Mouse (Mus musculus): ENCODE measurements around the gene Lmf1. TPM values are rescaled to one million over a fixed set of nuclear protein-coding genes. Genes with fewer than 3 reads are reported as not detected.

The Lmf1 gene
- total RNA-seq, 4 experiments from 2014 or later: 27.0 to 33.4 (median 28.4) TPM

GRCm38 (mm10) chr17:25638442-25638841 is 59.6 kb downstream of the Lmf1 start:
- DNase-seq (ENCODE audit: low spot score in 2 of 2): no peak

GRCm38 (mm10) chr17:25640956-25641355 is 62.1 kb downstream of the Lmf1 start:
- DNase-seq (ENCODE audit: low spot score in 2 of 2): no peak

DNA sequence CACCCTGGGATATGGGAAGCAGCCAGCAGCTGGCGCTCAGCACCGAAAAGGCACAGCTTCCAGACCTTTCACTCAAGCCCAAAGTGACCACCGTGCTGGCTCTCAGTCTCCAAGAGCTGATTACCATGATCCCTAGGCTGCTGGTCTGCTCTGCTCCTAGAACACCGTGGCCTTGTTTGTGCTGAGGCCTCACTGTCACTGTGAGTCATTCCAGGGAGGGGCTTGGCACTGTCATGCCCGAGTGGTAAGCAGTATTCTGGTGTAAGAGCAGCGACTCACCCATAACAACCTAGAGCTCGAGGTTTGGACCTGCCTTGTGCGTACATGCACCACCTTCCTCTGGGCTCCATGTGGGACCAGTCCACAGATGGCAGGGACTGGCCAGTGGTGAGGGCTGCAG is 63.1 kb downstream of the Lmf1 start:
- no peak for DNase-seq (ENCODE audit: low spot score in 2 of 2)

- no peak for DNase-seq (ENCODE audit: low spot score in 2 of 2)
These were observed 64.8 kb downstream of the Lmf1 start for GRCm38 (mm10) chr17:25643517-25644294.

DNA sequence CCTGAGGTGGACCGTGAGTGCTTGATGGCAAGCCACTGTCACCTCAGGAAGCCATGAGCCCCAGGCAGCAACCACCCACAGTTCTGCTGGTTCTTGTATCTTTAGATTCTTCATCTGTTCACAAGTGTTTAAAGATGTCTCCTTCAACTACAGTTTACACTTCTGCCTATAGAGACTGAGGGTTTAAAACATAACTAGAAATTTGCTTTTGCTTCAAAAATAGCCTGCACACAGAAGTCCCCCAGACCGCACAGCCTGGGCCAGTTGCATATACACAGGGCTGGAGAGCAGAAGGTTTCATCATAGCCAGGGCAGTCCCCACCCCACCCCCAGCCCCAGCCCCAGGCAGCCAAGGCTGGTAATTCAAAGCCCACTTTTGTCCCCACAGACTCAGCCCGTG is 65.9 kb downstream of the Lmf1 start:
- no peak for DNase-seq (ENCODE audit: low spot score in 2 of 2)

DNA sequence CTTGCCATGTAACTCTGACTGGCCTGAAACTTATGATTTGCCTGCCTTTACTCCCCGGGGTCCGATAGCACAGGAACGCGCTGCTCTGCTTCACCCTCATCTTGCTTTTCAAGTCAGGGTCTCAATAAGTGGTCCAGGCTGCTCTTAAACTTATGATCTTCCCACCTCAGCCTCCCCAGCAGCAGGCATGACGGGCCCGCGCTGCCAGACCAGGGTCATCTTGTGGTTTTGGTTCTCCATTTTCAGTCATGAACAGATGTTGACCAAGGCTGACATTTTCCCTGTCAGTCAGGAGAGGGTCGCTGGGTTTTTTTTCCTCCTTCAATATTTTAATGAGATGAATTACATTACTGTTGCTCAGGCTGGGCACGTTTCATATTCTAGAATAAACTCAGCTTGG is 66.8 kb downstream of the Lmf1 start:
- no peak for DNase-seq (ENCODE audit: low spot score in 2 of 2)

GRCm38 (mm10) chr17:25647901-25648300 is 69.0 kb downstream of the Lmf1 start:
- DNase-seq (ENCODE audit: low spot score in 2 of 2): no peak

- DNase-seq (ENCODE audit: low spot score in 2 of 2): no peak
These were observed 69.9 kb downstream of the Lmf1 start for GRCm38 (mm10) chr17:25648678-25649216.

DNA sequence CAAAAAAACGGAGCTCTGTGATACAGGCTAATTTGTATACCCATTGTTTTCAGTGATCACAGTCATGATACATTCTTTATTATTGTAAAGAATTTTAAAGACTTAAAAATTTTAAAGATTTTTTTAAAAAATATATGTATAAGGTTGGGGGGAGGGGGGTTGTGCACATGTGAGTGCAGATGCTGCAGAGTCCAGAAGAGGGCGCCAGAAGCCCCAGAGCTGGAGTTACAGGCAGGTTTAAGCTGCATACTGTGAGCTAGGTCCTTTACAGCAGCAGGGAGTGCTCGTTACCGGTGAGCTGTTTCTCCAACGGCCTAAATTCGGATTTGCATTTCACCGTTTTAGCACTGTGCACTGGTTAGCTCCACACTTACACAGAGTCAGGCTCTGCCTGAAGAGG is 71.8 kb downstream of the Lmf1 start:
- DNase-seq (ENCODE audit: low spot score in 2 of 2): no peak

DNA sequence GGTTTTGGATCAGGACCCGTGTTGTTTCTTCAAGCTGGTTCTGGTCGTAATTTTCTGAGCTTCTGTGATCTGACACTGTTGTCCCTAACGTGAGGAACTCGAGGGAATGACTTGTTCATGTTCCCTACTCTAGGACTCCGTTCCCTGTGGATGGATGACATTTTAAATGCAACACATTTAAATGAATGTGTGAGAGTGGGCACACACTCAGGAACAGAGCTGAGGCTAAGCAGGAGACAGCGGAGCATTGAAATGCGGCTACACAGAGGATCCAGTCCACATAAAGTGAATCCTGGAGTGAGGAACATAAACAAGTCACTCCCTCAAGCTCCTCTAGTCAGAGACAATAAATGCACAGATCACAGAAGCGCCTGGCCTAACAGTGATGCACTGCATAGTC is 73.4 kb downstream of the Lmf1 start:
- DNase-seq (ENCODE audit: low spot score in 2 of 2): no peak

GRCm38 (mm10) chr17:25656142-25656825 is 77.4 kb downstream of the Lmf1 start:
- DNase-seq (ENCODE audit: low spot score in 2 of 2): no peak

GRCm38 (mm10) chr17:25656826-25657189 is 77.9 kb downstream of the Lmf1 start:
- no peak for DNase-seq (ENCODE audit: low spot score in 2 of 2)

GRCm38 (mm10) chr17:25663213-25663835 is 84.4 kb downstream of the Lmf1 start:
- no peak for DNase-seq (ENCODE audit: low spot score in 2 of 2)

GRCm38 (mm10) chr17:25665485-25665884 is 86.6 kb downstream of the Lmf1 start:
- DNase-seq (ENCODE audit: low spot score in 2 of 2): no peak

GRCm38 (mm10) chr17:25665891-25666290 is 87.0 kb downstream of the Lmf1 start:
- no peak for DNase-seq (ENCODE audit: low spot score in 2 of 2)

DNA sequence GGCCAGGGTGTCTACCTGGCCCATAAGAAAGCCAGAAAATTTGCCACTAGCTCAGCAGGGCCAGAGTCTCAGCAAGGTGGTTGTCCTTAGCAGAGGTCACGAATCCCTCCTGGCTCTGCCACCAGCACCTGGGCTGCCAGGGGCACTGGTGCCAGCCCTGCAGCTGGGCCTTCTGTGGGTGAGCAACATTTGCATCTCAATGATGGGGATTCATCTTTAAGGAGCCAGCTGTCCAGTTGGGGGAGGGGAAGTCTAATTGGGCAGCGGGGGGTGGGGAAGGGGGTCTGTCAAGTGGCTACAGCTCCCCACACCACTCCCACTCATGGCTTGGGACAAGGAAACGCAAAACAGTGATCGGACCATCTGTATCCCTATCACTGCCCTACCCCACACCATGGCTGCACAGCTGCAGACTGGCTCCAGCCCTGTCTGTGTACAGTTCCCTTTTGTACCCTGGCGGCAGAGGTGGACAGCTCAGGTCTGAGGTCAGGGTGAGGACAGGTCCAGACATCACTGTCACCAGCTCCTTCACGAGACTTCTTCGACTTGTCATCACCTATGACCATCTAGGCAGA is 89.7 kb downstream of the Lmf1 start:
- DNase-seq (ENCODE audit: low spot score in 2 of 2): no peak

DNA sequence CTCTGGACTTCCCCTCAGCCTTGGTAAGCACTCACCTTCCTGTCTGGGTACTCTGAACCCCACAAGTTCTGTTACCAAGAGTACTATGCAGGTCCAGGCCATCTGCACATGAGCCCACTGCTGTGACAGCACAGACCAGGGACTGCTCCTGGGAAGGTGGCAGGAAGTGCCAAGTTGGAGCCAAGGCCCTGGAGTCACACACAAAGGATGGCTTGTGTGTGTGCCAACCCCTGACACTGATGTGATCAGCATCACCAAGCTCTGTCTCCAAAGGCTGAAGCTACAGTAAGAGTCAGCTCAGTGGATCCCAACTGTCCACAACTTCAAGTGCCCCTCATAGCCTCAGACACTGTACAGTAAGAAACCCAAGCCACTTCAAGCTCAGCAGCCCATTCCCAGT is 94.1 kb downstream of the Lmf1 start:
- DNase-seq (ENCODE audit: low spot score in 2 of 2): no peak

- no peak for DNase-seq (ENCODE audit: low spot score in 2 of 2)
These were observed 99.1 kb downstream of the Lmf1 start for GRCm38 (mm10) chr17:25677969-25678368.

DNA sequence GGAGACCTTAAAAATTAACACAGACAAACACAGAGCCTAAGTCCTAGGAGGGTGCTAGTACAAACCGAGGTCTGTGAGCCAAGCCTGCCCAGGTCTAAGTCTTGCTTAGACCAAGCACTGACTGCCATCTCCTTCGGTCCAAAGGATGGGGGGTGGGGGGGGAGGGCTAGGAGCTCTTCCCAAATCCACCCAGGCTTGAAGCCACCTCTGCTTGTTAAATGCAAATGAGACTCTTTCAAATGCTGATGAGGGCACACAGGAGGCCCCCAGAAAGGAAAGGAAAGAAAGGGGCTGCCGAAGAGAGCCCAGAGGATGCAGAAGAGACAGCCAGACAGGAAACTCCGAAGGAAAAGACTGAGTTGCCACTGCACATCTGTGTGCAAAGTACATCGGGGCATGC is 100.9 kb downstream of the Lmf1 start:
- DNase-seq (ENCODE audit: low spot score in 2 of 2): no peak

DNA sequence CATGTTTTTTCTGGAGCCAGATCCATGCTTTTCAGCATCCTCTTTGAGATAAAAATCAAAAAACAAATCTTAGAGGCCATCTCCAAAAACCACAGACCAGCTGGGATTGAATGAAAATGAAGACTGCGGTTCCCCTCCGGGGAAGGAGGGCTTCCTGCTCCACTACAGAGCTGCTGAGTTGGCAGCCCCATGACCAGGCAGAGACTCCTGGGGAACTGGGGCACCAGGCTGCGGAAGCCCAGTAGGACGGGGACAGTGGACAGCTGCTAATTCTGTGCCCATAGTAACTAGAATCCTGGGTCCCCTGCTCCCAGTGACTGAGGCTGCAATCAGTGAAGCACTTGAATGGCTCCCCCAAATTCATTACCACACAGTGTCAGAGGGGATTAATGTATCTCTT is 102.8 kb downstream of the Lmf1 start:
- no peak for DNase-seq (ENCODE audit: low spot score in 2 of 2)

DNA sequence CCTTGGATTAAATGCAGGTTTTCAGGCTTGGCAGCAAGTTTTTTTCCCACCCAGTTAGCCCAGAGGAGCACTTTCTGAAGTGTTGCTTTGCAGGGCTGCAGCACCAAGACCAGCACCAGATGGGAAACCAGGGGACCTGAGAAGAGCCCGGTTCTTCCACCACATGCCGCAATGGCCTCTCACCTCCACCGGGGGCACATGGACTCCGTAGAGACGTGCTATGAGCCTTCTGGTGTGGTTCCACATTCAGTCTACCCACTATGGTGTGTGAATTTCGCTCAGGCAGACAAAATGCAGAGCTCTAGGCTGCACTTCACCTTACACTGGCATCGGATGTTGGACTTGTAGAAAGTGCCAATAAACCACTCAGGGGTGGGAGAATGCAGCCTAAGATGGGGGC is 107.4 kb downstream of the Lmf1 start:
- DNase-seq (ENCODE audit: low spot score in 2 of 2): no peak

DNA sequence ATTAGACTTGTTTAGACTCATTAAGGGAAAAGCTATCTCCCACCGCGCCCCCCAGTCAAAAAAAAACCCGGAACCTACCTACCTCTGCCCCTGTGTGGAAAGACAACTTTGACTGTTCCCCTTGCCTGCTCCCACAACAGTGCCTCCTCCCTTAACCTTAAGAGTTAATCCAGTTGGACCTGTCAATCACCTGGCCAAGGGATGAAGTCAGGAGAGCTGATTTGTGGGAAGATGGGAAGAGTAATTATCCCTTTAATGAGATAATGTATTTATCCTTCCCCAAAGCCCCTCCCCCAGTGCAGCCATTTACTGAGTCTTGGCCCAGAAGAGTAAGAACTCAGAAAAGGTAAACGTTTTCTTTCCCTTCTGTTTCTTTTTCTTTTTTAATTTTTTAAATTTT is 110.0 kb downstream of the Lmf1 start:
- no peak for DNase-seq (ENCODE audit: low spot score in 2 of 2)

All from layer of hippocampus, adult 8-10 months (tissue).